Mouse (Mus musculus): Measurements from ENCODE around the gene Gm28305. TPM values are rescaled to one million over a fixed set of nuclear protein-coding genes. Genes with fewer than 3 reads are reported as not detected.

Gm28305 gene
- polyA plus RNA-seq, 2 experiments: not detected

DNA sequence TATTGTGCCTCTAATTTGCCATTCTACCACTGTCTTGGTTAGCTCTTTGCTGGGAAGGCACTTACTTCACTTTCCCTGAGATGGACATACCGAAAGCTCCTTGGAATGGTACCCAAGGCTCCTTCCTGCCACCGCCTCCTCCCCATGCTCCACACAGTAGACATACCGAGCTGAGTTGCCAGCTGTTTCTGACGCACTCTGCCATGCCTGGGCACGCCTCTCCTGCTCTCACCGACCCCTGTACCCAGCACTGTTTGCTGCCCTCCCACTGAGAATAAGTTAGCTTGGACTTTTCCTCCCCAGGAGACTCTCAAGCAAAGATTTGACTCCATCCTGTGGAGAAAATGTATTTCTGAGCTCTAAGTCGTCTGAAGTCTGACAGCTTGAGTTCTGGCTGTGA is 60.4 kb downstream of the Gm28305 start:
- no peak for TF ChIP-seq POLR2A (IDR thresholded peaks at IDR 0.05; ENCODE audit: borderline replicate concordance, extremely low read depth, insufficient read depth, insufficient read length)
- WGBS: 50% methylated on average over 7 of the region's 7 CpGs

GRCm38 (mm10) chr9:104101458-104101857 is 61.0 kb downstream of the Gm28305 start:
- Histone ChIP-seq H3K27me3 (ENCODE audit: control insufficient read depth, insufficient read depth, low read length) (no peaks in the 10 kb centered on the region), H3K4me2 (replicated peaks; ENCODE audit: low read depth, low read length, severe bottlenecking) (no peak overlapping the region), H3K27ac (replicated peaks; ENCODE audit: low read depth, low read length) (no peak overlapping the region), H3K4me3 (replicated peaks; ENCODE audit: low read length) (no peak overlapping the region), H3K36me3 (ENCODE audit: control insufficient read depth, insufficient read depth, low read length) (no peaks in the 10 kb centered on the region), H3K9me3 (ENCODE audit: control insufficient read depth, low read length) (no peaks in the 10 kb centered on the region), H3K4me1 (ENCODE audit: control insufficient read depth, insufficient read depth, low read length) (peaks cover 5% of the 10 kb centered on the region; the same call in 1 of the 2 replicates), H3K9ac (ENCODE audit: low read depth, low read length, severe bottlenecking) (no peak overlapping the region)
- 23% methylated on average over 3 of the region's 3 CpGs for WGBS
- DNase-seq (ENCODE audit: low spot score) (no peak), ATAC-seq (ENCODE audit: low FRiP score, low read depth) (no peak)
- no peak for TF ChIP-seq POLR2A (IDR thresholded peaks at IDR 0.05; ENCODE audit: borderline replicate concordance, extremely low read depth, insufficient read depth, insufficient read length)

More for the DNA sequence above, 60.4 kb downstream of the Gm28305 start:
- Histone ChIP-seq H3K36me3 (ENCODE audit: control insufficient read depth, insufficient read depth, low read length) (no peaks in the 10 kb centered on the region), H3K27me3 (ENCODE audit: control insufficient read depth, insufficient read depth, low read length) (no peaks in the 10 kb centered on the region), H3K9me3 (ENCODE audit: control insufficient read depth, low read length) (no peaks in the 10 kb centered on the region), H3K9ac (ENCODE audit: low read depth, low read length, severe bottlenecking) (no peak overlapping the region), H3K4me1 (ENCODE audit: control insufficient read depth, insufficient read depth, low read length) (peaks cover 5% of the 10 kb centered on the region; the same call in 1 of the 2 replicates), H3K27ac (replicated peaks; ENCODE audit: low read depth, low read length) (no peak overlapping the region), H3K4me2 (replicated peaks; ENCODE audit: low read depth, low read length, severe bottlenecking) (no peak overlapping the region), H3K4me3 (replicated peaks; ENCODE audit: low read length) (no peak overlapping the region)
- no peak for DNase-seq (ENCODE audit: low spot score)
- no peak for ATAC-seq (ENCODE audit: low FRiP score, low read depth)

- no peak for ATAC-seq (ENCODE audit: low FRiP score, low read depth)
- H3K4me2 ChIP-seq (replicated peaks; ENCODE audit: low read depth, low read length, severe bottlenecking): no peak overlapping the region
- peak; percentile 69 for DNase-seq (ENCODE audit: low spot score)
- H3K9ac ChIP-seq (ENCODE audit: low read depth, low read length, severe bottlenecking): no peak overlapping the region
- 26% methylated on average over 6 of the region's 6 CpGs for WGBS
- H3K9me3 ChIP-seq (ENCODE audit: control insufficient read depth, low read length): no peaks in the 10 kb centered on the region
- no peak overlapping the region for H3K27ac ChIP-seq (replicated peaks; ENCODE audit: low read depth, low read length)
- H3K27me3 ChIP-seq (ENCODE audit: control insufficient read depth, insufficient read depth, low read length): no peaks in the 10 kb centered on the region
- no peaks in the 10 kb centered on the region for H3K36me3 ChIP-seq (ENCODE audit: control insufficient read depth, insufficient read depth, low read length)
- H3K4me3 ChIP-seq (replicated peaks; ENCODE audit: low read length): no peak overlapping the region
- no peak for TF ChIP-seq POLR2A (IDR thresholded peaks at IDR 0.05; ENCODE audit: borderline replicate concordance, extremely low read depth, insufficient read depth, insufficient read length)
- H3K4me1 ChIP-seq (ENCODE audit: control insufficient read depth, insufficient read depth, low read length): peaks cover 5% of the 10 kb centered on the region; the same call in 1 of the 2 replicates
These were observed 61.8 kb downstream of the Gm28305 start for GRCm38 (mm10) chr9:104102301-104102700.

- Histone ChIP-seq H3K27ac (replicated peaks; ENCODE audit: low read depth, low read length) (no peak overlapping the region), H3K9ac (ENCODE audit: low read depth, low read length, severe bottlenecking) (no peak overlapping the region), H3K27me3 (ENCODE audit: control insufficient read depth, insufficient read depth, low read length) (no peaks in the 10 kb centered on the region), H3K4me1 (ENCODE audit: control insufficient read depth, insufficient read depth, low read length) (peaks cover 5% of the 10 kb centered on the region; the same call in 1 of the 2 replicates), H3K4me3 (replicated peaks; ENCODE audit: low read length) (no peak overlapping the region), H3K9me3 (ENCODE audit: control insufficient read depth, low read length) (no peaks in the 10 kb centered on the region), H3K36me3 (ENCODE audit: control insufficient read depth, insufficient read depth, low read length) (no peaks in the 10 kb centered on the region), H3K4me2 (replicated peaks; ENCODE audit: low read depth, low read length, severe bottlenecking) (no peak overlapping the region)
- TF ChIP-seq POLR2A (IDR thresholded peaks at IDR 0.05; ENCODE audit: borderline replicate concordance, extremely low read depth, insufficient read depth, insufficient read length): no peak
- WGBS: 55% methylated on average over 2 of the region's 2 CpGs
- ATAC-seq (ENCODE audit: low FRiP score, low read depth) (no peak), DNase-seq (ENCODE audit: low spot score) (no peak)
These were observed 62.4 kb downstream of the Gm28305 start for GRCm38 (mm10) chr9:104102901-104103300.

GRCm38 (mm10) chr9:104104986-104105385 is 64.5 kb downstream of the Gm28305 start:
- no peak overlapping the region for H3K4me2 ChIP-seq (replicated peaks; ENCODE audit: low read depth, low read length, severe bottlenecking)
- no peak overlapping the region for H3K4me3 ChIP-seq (replicated peaks; ENCODE audit: low read length)
- H3K27me3 ChIP-seq (ENCODE audit: control insufficient read depth, insufficient read depth, low read length): no peaks in the 10 kb centered on the region
- H3K36me3 ChIP-seq (ENCODE audit: control insufficient read depth, insufficient read depth, low read length): no peaks in the 10 kb centered on the region
- peaks cover 5% of the 10 kb centered on the region; the same call in 1 of the 2 replicates for H3K4me1 ChIP-seq (ENCODE audit: control insufficient read depth, insufficient read depth, low read length)
- no peak for ATAC-seq (ENCODE audit: low FRiP score, low read depth)
- no peak overlapping the region for H3K9ac ChIP-seq (ENCODE audit: low read depth, low read length, severe bottlenecking)
- WGBS: 86% methylated on average over 2 of the region's 2 CpGs
- H3K27ac ChIP-seq (replicated peaks; ENCODE audit: low read depth, low read length): no peak overlapping the region
- DNase-seq (ENCODE audit: low spot score): no peak
- H3K9me3 ChIP-seq (ENCODE audit: control insufficient read depth, low read length): no peaks in the 10 kb centered on the region
- TF ChIP-seq POLR2A (IDR thresholded peaks at IDR 0.05; ENCODE audit: borderline replicate concordance, extremely low read depth, insufficient read depth, insufficient read length): no peak

GRCm38 (mm10) chr9:104106930-104107329 is 66.5 kb downstream of the Gm28305 start:
- H3K4me2 ChIP-seq (replicated peaks; ENCODE audit: low read depth, low read length, severe bottlenecking): no peak overlapping the region
- no peaks in the 10 kb centered on the region for H3K27me3 ChIP-seq (ENCODE audit: control insufficient read depth, insufficient read depth, low read length)
- no peak overlapping the region for H3K27ac ChIP-seq (replicated peaks; ENCODE audit: low read depth, low read length)
- peaks cover 3% of the 10 kb centered on the region; the same call in 1 of the 2 replicates for H3K4me1 ChIP-seq (ENCODE audit: control insufficient read depth, insufficient read depth, low read length)
- TF ChIP-seq POLR2A (IDR thresholded peaks at IDR 0.05; ENCODE audit: borderline replicate concordance, extremely low read depth, insufficient read depth, insufficient read length): no peak
- no peak for DNase-seq (ENCODE audit: low spot score)
- no peak overlapping the region for H3K9ac ChIP-seq (ENCODE audit: low read depth, low read length, severe bottlenecking)
- H3K4me3 ChIP-seq (replicated peaks; ENCODE audit: low read length): no peak overlapping the region
- no peak for ATAC-seq (ENCODE audit: low FRiP score, low read depth)
- 65% methylated on average over 9 of the region's 9 CpGs for WGBS
- no peaks in the 10 kb centered on the region for H3K9me3 ChIP-seq (ENCODE audit: control insufficient read depth, low read length)
- H3K36me3 ChIP-seq (ENCODE audit: control insufficient read depth, insufficient read depth, low read length): no peaks in the 10 kb centered on the region
